Mouse (Mus musculus): Measurements from ENCODE around the gene Rnf207. TPM values are rescaled to one million over a fixed set of nuclear protein-coding genes. Genes with fewer than 3 reads are reported as not detected.
A peak's percentile ranks its signal among the peaks of the same experiment; 100 is the strongest.

Gene Rnf207
- total and polyA plus RNA-seq, 3 experiments = 0.51 TPM; not detected in 2

DNA sequence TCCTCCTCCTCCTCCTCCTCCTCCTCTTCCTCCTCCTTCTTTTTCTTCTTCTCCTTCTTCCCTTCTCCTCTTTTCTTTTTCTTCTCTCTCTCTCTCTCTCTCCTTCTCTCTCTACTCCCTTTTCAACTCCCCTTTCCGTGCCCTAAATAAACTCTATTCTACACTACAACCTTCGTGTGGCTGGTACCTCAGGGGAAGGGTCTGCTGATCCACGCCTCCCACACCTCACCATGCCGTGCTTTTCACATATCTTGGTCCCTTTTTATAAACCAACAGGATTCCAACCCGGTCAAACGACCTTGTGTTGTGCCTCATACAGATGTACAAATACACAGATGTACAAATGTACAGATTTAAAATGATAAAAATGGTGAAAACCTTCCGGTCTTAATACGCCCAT, 22.4 kb downstream of the Rnf207 start:
- peak overlapping the region; percentile 52 to 74 (median 63) for H3K4me3 ChIP-seq (replicated peaks in 1 of 3; ENCODE audit: low read depth in 2 of 3, low read length in 2 of 3, poor library complexity in 1 of 3)
- DNase-seq (ENCODE audit: extremely low read depth) = no peak
- no peak overlapping the region for H3K27ac ChIP-seq (ENCODE audit: insufficient read depth, low read depth)
- peaks cover 16 to 22% of the 10 kb centered on the region in 2 experiments for H3K36me3 ChIP-seq (replicated peaks in 1 of 2; ENCODE audit: control insufficient read depth in 1 of 2, insufficient read depth in 1 of 2, low read length in 1 of 2)
- peaks cover 29% of the 10 kb centered on the region for H3K27me3 ChIP-seq (replicated peaks)
- H3K4me1 ChIP-seq (ENCODE audit: control insufficient read depth in 1 of 2, insufficient read depth in 2 of 2) = peaks cover 11 to 48% of the 10 kb centered on the region in 2 experiments; a peak in 3 of 4 replicates
- in situ Hi-C loops (cut with MboI; ENCODE audit: low pct_ligation_motif_present, low pct_unique_long_range_greater_than_20kb, low sequenced_read_pairs) (loop anchor here (25.0 kb wide), 1 partner anchor 1816 kb away; no protein-coding TSS in a partner anchor), dilution Hi-C loops (cut with MboI; ENCODE audit: extremely low pct_ligation_motif_present, extremely low pct_unique_long_range_greater_than_20kb, low sequenced_read_pairs) (no loop called here)
- no peak for TF ChIP-seq HCFC1 (IDR thresholded peaks at IDR 0.05; ENCODE audit: low read depth, low read length)
- TF ChIP-seq MYC (IDR thresholded peaks at IDR 0.05; ENCODE audit: low read depth, low read length) = no peak
- TF ChIP-seq CTCF (conservative IDR thresholded peaks at IDR 0.05 in 1 of 2, IDR thresholded peaks at IDR 0.05 in 1 of 2; ENCODE audit: low read depth in 2 of 2, low read length in 2 of 2) = no peak
- TF ChIP-seq SMC3 (IDR thresholded peaks at IDR 0.05; ENCODE audit: low read depth, low read length) = no peak
- TF ChIP-seq MXI1 (IDR thresholded peaks at IDR 0.05; ENCODE audit: low read depth, low read length) = no peak; the same call in 1 of the 2 replicates
- TF ChIP-seq MAZ (IDR thresholded peaks at IDR 0.05; ENCODE audit: low read depth, low read length) = no peak
- no peak for TF ChIP-seq TCF12 (IDR thresholded peaks at IDR 0.05; ENCODE audit: low read depth, low read length)
- TF ChIP-seq ZC3H11A (IDR thresholded peaks at IDR 0.05; ENCODE audit: low read depth, low read length) = no peak
- TF ChIP-seq ETS1 (conservative IDR thresholded peaks at IDR 0.05; ENCODE audit: low read depth, low read length) = no peak
- TF ChIP-seq JUND (conservative IDR thresholded peaks at IDR 0.05; ENCODE audit: low read depth, low read length) = no peak
- TF ChIP-seq USF2 (conservative IDR thresholded peaks at IDR 0.05; ENCODE audit: low read depth, low read length) = no peak
- TF ChIP-seq RCOR1 (conservative IDR thresholded peaks at IDR 0.05; ENCODE audit: low read depth, low read length) = no peak
- no peak for TF ChIP-seq NRF1 (IDR thresholded peaks at IDR 0.05; ENCODE audit: low read depth, low read length)
- TF ChIP-seq ZNF384 (IDR thresholded peaks at IDR 0.05; ENCODE audit: low read depth, low read length) = no peak
- TF ChIP-seq NELFE (IDR thresholded peaks at IDR 0.05; ENCODE audit: low read depth, low read length) = no peak
- no peak for TF ChIP-seq CHD2 (IDR thresholded peaks at IDR 0.05; ENCODE audit: low read length)
- TF ChIP-seq ZKSCAN1 (IDR thresholded peaks at IDR 0.05; ENCODE audit: borderline replicate concordance, low read depth, low read length) = no peak
- TF ChIP-seq JUN (IDR thresholded peaks at IDR 0.05; ENCODE audit: insufficient read depth, low read depth, low read length) = no peak
- H3K79me2 ChIP-seq (replicated peaks; ENCODE audit: control insufficient read depth, extremely low read depth, insufficient read depth, poor library complexity, severe bottlenecking) = peaks cover 5% of the 10 kb centered on the region; the same call in 1 of the 2 replicates
- H3K4me2 ChIP-seq (ENCODE audit: insufficient read depth, low read depth, poor library complexity, severe bottlenecking) = peak overlapping the region; percentile 82
- no peaks in the 10 kb centered on the region for H3K9me3 ChIP-seq (replicated peaks; ENCODE audit: low read length)
- peak overlapping the region; percentile 80 for H3K9ac ChIP-seq (ENCODE audit: insufficient read depth, low read depth)

DNA sequence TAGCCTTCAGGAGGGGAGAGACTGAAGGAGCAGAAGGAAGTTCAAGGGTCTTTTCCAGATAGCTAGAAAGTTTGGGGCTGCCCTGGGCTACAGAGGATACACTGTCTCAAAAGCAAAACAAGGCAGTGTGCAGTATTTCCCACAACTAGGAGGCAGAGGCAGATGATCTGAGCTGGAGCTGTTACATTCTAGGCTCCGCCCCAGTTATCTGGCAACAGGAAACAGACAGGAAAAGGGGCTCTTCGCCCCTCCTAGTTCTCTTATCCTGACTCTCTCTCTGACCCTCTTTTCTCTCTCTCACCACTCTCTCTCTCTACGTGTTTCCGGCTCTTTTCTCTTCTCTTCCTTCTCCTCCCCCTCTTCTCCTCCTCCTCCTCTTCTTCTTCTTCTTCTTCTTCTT, 22.9 kb downstream of the Rnf207 start:
- H3K27me3 ChIP-seq (replicated peaks) = peaks cover 33% of the 10 kb centered on the region
- no peaks in the 10 kb centered on the region for H3K9me3 ChIP-seq (replicated peaks; ENCODE audit: low read length)
- no peak overlapping the region for H3K4me3 ChIP-seq (replicated peaks in 1 of 3; ENCODE audit: low read depth in 2 of 3, low read length in 2 of 3, poor library complexity in 1 of 3)
- H3K4me1 ChIP-seq (ENCODE audit: control insufficient read depth in 1 of 2, insufficient read depth in 2 of 2) = peaks cover 15 to 53% of the 10 kb centered on the region in 2 experiments
- no peak for DNase-seq (ENCODE audit: extremely low read depth)
- TF ChIP-seq HCFC1 (IDR thresholded peaks at IDR 0.05; ENCODE audit: low read depth, low read length) (peak; percentile 23; the same call in 1 of the 2 replicates), PAX5 (IDR thresholded peaks at IDR 0.05; ENCODE audit: low read length) (no peak)
- in situ Hi-C loops (cut with MboI; ENCODE audit: low pct_ligation_motif_present, low pct_unique_long_range_greater_than_20kb, low sequenced_read_pairs) = loop anchor here (25.0 kb wide), 1 partner anchor 1816 kb away; no protein-coding TSS in a partner anchor
- no peak overlapping the region for H3K27ac ChIP-seq (ENCODE audit: insufficient read depth, low read depth)
- H3K9ac ChIP-seq (ENCODE audit: insufficient read depth, low read depth) = no peak overlapping the region
- peaks cover 5% of the 10 kb centered on the region; the same call in 1 of the 2 replicates for H3K79me2 ChIP-seq (replicated peaks; ENCODE audit: control insufficient read depth, extremely low read depth, insufficient read depth, poor library complexity, severe bottlenecking)
- peaks cover 13 to 18% of the 10 kb centered on the region in 2 experiments for H3K36me3 ChIP-seq (replicated peaks in 1 of 2; ENCODE audit: control insufficient read depth in 1 of 2, insufficient read depth in 1 of 2, low read length in 1 of 2)
- dilution Hi-C loops (cut with MboI; ENCODE audit: extremely low pct_ligation_motif_present, extremely low pct_unique_long_range_greater_than_20kb, low sequenced_read_pairs) = no loop called here
- H3K4me2 ChIP-seq (ENCODE audit: insufficient read depth, low read depth, poor library complexity, severe bottlenecking) = peak overlapping the region; percentile 0; the same call in 1 of the 2 replicates
